8 mouse cellular contexts compared by ENCODE assay signal in the genomic region with DNA sequence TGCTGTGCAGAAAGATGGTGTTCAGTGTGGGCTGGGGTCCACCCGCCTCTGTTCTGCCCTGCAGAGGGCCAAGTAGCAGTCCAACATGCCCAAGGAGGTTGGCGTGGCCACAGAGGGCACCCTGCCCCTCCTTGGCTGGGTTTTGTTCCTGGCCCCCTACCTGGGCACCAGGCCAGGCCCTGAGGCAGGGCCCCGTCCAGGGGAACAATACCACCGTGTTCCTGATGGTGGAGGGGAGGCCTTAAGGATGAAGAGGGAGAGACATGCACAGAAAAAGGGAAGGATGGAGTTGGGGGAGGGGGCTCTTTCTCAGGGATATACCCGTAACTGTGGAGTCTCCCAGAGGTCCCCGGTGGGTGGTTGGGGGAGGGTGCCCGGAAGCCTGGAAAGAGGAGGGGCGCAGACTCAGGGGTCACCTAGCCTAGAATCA. TPM values are rescaled to one million over a fixed set of nuclear protein-coding genes. Genes with fewer than 3 reads are reported as not detected.
A peak's percentile ranks its signal among the peaks of the same experiment; 100 is the strongest.
DNase-seq lines count a peak whose midpoint lies in the region; ATAC-seq and TF ChIP-seq lines count a peak whose summit lies in the region.

No protein-coding gene starts in this region.

- peak overlapping the region; percentile 38; the same call in 1 of the 2 replicates for H3K9ac ChIP-seq in hindbrain, embryonic 15.5 days
- H3K9ac ChIP-seq in midbrain, embryonic 12.5 days (replicated peaks), result 0 out of 2 replicates have a peak overlapping the region, but pooled peaks have one; percentile 56

- H3K4me2 ChIP-seq in hindbrain, embryonic 15.5 days, result peak overlapping the region; percentile 81
- peak overlapping the region; percentile 76 for H3K4me2 ChIP-seq in midbrain, embryonic 12.5 days (replicated peaks)

- no peak for TF ChIP-seq POLR2A in cortical plate, adult 2 months (IDR thresholded peaks at IDR 0.05; ENCODE audit: extremely low read depth, insufficient read depth, low read length)

- WGBS in hindbrain, embryonic 15.5 days, result 19% methylated on average over 8 of the region's 8 CpGs
- 34% methylated on average over 8 of the region's 8 CpGs for WGBS in midbrain, embryonic 12.5 days

- 0 out of 2 replicates have a peak overlapping the region, but pooled peaks have one; percentile 71 for H3K27ac ChIP-seq in cortical plate, adult 2 months (ENCODE audit: insufficient read depth, low read length)
- H3K27ac ChIP-seq in hindbrain, embryonic 15.5 days (replicated peaks), result peak overlapping the region; percentile 75
- peak overlapping the region; percentile 10; the same call in 1 of the 2 replicates for H3K27ac ChIP-seq in midbrain, embryonic 12.5 days (replicated peaks)

- peak; percentile 54 for DNase-seq in left cerebral cortex, postnatal 4 days
- DNase-seq in left cerebral cortex, adult 11 months (ENCODE audit: low spot score), result no peak
- no peak for DNase-seq in adrenal gland, postnatal 36 days
- DNase-seq in cerebellum, postnatal 25 days, result no peak

- no peaks in the 10 kb centered on the region for H3K36me3 ChIP-seq in hindbrain, embryonic 15.5 days
- H3K36me3 ChIP-seq in midbrain, embryonic 12.5 days, result no peaks in the 10 kb centered on the region

- no peak for TF ChIP-seq CTCF in cortical plate, adult 2 months (IDR thresholded peaks at IDR 0.05; ENCODE audit: extremely low read depth, insufficient read depth, low read length)

- intact Hi-C loops in left cerebral cortex, postnatal 4 days (cut with DNase I), result no loop called here

- ATAC-seq in hindbrain, embryonic 15.5 days (ENCODE audit: low FRiP score, low read depth), result no peak; the same call in 1 of the 2 replicates
- no peak for ATAC-seq in midbrain, embryonic 12.5 days (ENCODE audit: low FRiP score, low read depth)
- ATAC-seq in monocyte, adult 5-6 weeks (replicated peaks; ENCODE audit: insufficient number of reproducible peaks, low FRiP score, low TSS enrichment, poor library complexity, severe bottlenecking), result no peak

- H3K4me1 ChIP-seq in cortical plate, adult 2 months (ENCODE audit: control insufficient read depth, insufficient read depth, low read length), result peaks cover 7% of the 10 kb centered on the region
- H3K4me1 ChIP-seq in hindbrain, embryonic 15.5 days (replicated peaks), result peaks cover 67% of the 10 kb centered on the region
- peaks cover 68% of the 10 kb centered on the region for H3K4me1 ChIP-seq in midbrain, embryonic 12.5 days

- H3K27me3 ChIP-seq in hindbrain, embryonic 15.5 days, result 0 out of 2 replicates have a peak, but pooled peaks cover 3% of the 10 kb centered on the region
- H3K27me3 ChIP-seq in midbrain, embryonic 12.5 days, result peaks cover 27% of the 10 kb centered on the region

- peak overlapping the region; percentile 77; the same call in 1 of the 2 replicates for H3K4me3 ChIP-seq in cortical plate, adult 2 months (ENCODE audit: insufficient read depth, low read length)
- peak overlapping the region; percentile 45; the same call in 1 of the 2 replicates for H3K4me3 ChIP-seq in hindbrain, embryonic 15.5 days
- peak overlapping the region; percentile 46 for H3K4me3 ChIP-seq in midbrain, embryonic 12.5 days

- H3K9me3 ChIP-seq in hindbrain, embryonic 15.5 days, result no peaks in the 10 kb centered on the region
- H3K9me3 ChIP-seq in midbrain, embryonic 12.5 days, result no peaks in the 10 kb centered on the region

RNA-seq across cellular contexts. Expression of a gene that starts 15.1 kb away (rescaled TPM):
- total RNA-seq in left cerebral cortex, postnatal 4 days (2021), result 10 to 100 TPM in 1 of 2 experiments, 1 to 10 TPM in 1; 8.1 to 11.4 TPM
- 1.8 and 3.6 TPM in 2 replicates for polyA plus RNA-seq in cortical plate, adult 2 months (2012; rRNA removed)
- 8.0 and 8.7 TPM in 2 replicates for polyA plus RNA-seq in hindbrain, embryonic 15.5 days (2015; fragmentation: Nextera tagmentation; extraction: Ambion mirVana)
- 4.5 and 8.3 TPM in 2 replicates for polyA plus RNA-seq in midbrain, embryonic 12.5 days (2016; fragmentation: Nextera tagmentation; extraction: Ambion mirVana)
- total RNA-seq in monocyte, adult 5-6 weeks (2017), result not detected in 3 replicates
- 1 to 10 TPM in 1 of 2 experiments, not detected in 1; 2.3 TPM for total RNA-seq in adrenal gland, postnatal 36 days (2021)

RNA-seq across cellular contexts. Expression of a gene that starts 36.7 kb away (rescaled TPM):
- 10 to 100 TPM; 22.9 to 23.3 TPM for total RNA-seq in left cerebral cortex, postnatal 4 days (2021)
- 12.2 and 13.6 TPM in 2 replicates for polyA plus RNA-seq in cortical plate, adult 2 months (2012; rRNA removed)
- 23.3 and 24.9 TPM in 2 replicates for polyA plus RNA-seq in hindbrain, embryonic 15.5 days (2015; fragmentation: Nextera tagmentation; extraction: Ambion mirVana)
- 55.3 and 55.7 TPM in 2 replicates for polyA plus RNA-seq in midbrain, embryonic 12.5 days (2016; fragmentation: Nextera tagmentation; extraction: Ambion mirVana)
- total RNA-seq in monocyte, adult 5-6 weeks (2017), result 11.8 to 12.1 TPM (median 11.9 TPM) in 3 replicates
- total RNA-seq in adrenal gland, postnatal 36 days (2021), result 10 to 100 TPM; 40.1 to 47.6 TPM

RNA-seq across cellular contexts. Expression of a gene that starts 49.4 kb away (rescaled TPM):
- 100 to 1,000 TPM; 105 to 120 TPM for total RNA-seq in left cerebral cortex, postnatal 4 days (2021)
- 202 and 213 TPM in 2 replicates for polyA plus RNA-seq in cortical plate, adult 2 months (2012; rRNA removed)
- polyA plus RNA-seq in hindbrain, embryonic 15.5 days (2015; fragmentation: Nextera tagmentation; extraction: Ambion mirVana), result 245 and 260 TPM in 2 replicates
- polyA plus RNA-seq in midbrain, embryonic 12.5 days (2016; fragmentation: Nextera tagmentation; extraction: Ambion mirVana), result 268 TPM in 2 replicates
- 106 to 180 TPM (median 151 TPM) in 3 replicates for total RNA-seq in monocyte, adult 5-6 weeks (2017)
- 100 to 1,000 TPM; 267 to 283 TPM for total RNA-seq in adrenal gland, postnatal 36 days (2021)

RNA-seq across cellular contexts. Expression of a gene that starts 52.3 kb away (rescaled TPM):
- 1 to 10 TPM; 1.7 to 2.1 TPM for total RNA-seq in left cerebral cortex, postnatal 4 days (2021)
- polyA plus RNA-seq in cortical plate, adult 2 months (2012; rRNA removed), result 2.7 and 3.0 TPM in 2 replicates
- polyA plus RNA-seq in hindbrain, embryonic 15.5 days (2015; fragmentation: Nextera tagmentation; extraction: Ambion mirVana), result 2.3 and 2.8 TPM in 2 replicates
- 2.4 TPM in 2 replicates for polyA plus RNA-seq in midbrain, embryonic 12.5 days (2016; fragmentation: Nextera tagmentation; extraction: Ambion mirVana)
- total RNA-seq in monocyte, adult 5-6 weeks (2017), result 1.8 to 2.1 TPM in 2 of 3 replicates, not detected in the other
- total RNA-seq in adrenal gland, postnatal 36 days (2021), result under 1 TPM; 0.46 to 0.76 TPM

RNA-seq across cellular contexts. Expression of a gene that starts 52.4 kb away (rescaled TPM):
- 10 to 100 TPM; 74.9 to 80.8 TPM for total RNA-seq in left cerebral cortex, postnatal 4 days (2021)
- 38.0 and 42.3 TPM in 2 replicates for polyA plus RNA-seq in cortical plate, adult 2 months (2012; rRNA removed)
- polyA plus RNA-seq in hindbrain, embryonic 15.5 days (2015; fragmentation: Nextera tagmentation; extraction: Ambion mirVana), result 41.5 and 47.1 TPM in 2 replicates
- 19.0 and 19.5 TPM in 2 replicates for polyA plus RNA-seq in midbrain, embryonic 12.5 days (2016; fragmentation: Nextera tagmentation; extraction: Ambion mirVana)
- total RNA-seq in monocyte, adult 5-6 weeks (2017), result 8.7 to 18.5 TPM (median 16.1 TPM) in 3 replicates
- total RNA-seq in adrenal gland, postnatal 36 days (2021), result 10 to 100 TPM; 22.6 to 33.9 TPM

Comparison
In these comparisons a context has a peak if more than half of its experiments do, and no peak if none do; other contexts are left out.
1. H3K27ac ChIP-seq: peak in every context shown above with its lines; median percentile 75 in hindbrain, embryonic 15.5 days; 71 in cortical plate, adult 2 months; 10 in midbrain, embryonic 12.5 days.